Mouse (Mus musculus): ENCODE results near the gene Ankrd35. TPM values are rescaled to one million over a fixed set of nuclear protein-coding genes. Genes with fewer than 3 reads are reported as not detected.
"Not testable (repeated sequence)": the region's sequence is repeated elsewhere in the genome, so short reads cannot be mapped to it uniquely, and the experiment has no call there.

Ankrd35 gene
- 1 to 10 TPM; 2.0 to 2.6 TPM for total RNA-seq (2021)
- long read RNA-seq, experiment 1, partial matches to known transcripts, result 0 of 2 reads
- long read RNA-seq, experiment 1, other reads (novel, unspliced or antisense), result 2 of 2 reads
- long read RNA-seq, experiment 2, partial matches to known transcripts, result 1 of 3 reads
- long read RNA-seq, experiment 2, other reads (novel, unspliced or antisense), result 2 of 3 reads

DNA sequence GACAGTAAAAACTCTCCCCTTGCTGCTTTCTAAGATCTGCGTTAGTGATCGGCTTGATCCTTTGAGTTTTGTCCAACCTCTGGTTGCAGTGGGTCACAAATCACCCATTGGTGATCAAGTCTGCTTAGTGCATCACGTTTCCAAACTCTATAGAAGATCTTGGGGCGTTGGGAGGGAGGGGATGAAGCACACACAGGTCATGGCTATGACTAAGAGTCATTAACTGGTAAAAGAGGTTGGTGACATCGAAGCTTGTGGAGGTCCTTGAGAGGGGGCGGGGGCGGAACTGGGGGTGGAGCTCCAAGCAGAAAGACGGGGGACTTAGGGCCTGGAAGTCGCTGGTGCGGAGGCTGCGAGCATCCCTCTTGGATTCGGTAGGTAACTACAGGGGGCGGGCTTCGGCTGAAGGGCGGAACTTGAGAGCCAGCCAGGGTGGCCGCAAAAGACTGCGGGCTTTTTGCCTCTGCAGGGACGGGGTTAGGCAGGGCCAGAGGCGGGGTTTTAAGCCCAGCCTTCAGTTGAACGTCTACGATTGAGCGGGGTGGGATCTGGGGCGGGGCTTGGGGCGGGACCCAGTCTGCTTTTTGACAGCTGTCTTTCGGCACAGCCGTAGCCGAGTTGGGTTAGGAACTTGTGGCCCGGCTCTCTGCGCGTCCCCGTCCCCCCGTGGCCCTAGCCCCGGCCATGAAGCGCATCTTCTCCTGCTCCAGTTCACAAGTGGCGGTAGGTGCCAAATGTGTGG is at the start of gene Ankrd35:
Gene Ankrd35 (plus strand): TSS at position 405 of the 742 bp plus-strand sequence.
- peak; percentile 58 to 79 for DNase-seq (ENCODE audit: low spot score in 2 of 2)

DNA sequence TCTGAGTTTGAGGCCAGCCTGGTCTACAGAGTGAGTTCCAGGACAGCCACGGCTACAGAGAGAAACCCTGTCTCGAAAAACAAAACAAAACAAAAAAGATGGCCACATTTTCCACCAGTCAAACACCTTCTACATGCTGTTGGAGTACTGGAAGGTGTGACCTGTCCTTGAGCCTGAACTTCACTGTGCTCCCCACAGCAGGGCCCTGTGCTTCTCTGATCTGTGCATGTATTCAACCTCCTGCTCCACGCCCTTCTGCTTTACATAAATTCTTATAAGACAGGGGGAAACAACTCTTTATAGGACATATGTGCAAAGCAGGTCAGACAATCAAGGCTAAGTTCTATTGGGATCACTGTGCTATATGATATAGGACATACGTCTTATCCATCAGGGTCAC is 46.7 kb upstream of the Ankrd35 start:
- no peak for DNase-seq (ENCODE audit: low spot score in 2 of 2)

DNA sequence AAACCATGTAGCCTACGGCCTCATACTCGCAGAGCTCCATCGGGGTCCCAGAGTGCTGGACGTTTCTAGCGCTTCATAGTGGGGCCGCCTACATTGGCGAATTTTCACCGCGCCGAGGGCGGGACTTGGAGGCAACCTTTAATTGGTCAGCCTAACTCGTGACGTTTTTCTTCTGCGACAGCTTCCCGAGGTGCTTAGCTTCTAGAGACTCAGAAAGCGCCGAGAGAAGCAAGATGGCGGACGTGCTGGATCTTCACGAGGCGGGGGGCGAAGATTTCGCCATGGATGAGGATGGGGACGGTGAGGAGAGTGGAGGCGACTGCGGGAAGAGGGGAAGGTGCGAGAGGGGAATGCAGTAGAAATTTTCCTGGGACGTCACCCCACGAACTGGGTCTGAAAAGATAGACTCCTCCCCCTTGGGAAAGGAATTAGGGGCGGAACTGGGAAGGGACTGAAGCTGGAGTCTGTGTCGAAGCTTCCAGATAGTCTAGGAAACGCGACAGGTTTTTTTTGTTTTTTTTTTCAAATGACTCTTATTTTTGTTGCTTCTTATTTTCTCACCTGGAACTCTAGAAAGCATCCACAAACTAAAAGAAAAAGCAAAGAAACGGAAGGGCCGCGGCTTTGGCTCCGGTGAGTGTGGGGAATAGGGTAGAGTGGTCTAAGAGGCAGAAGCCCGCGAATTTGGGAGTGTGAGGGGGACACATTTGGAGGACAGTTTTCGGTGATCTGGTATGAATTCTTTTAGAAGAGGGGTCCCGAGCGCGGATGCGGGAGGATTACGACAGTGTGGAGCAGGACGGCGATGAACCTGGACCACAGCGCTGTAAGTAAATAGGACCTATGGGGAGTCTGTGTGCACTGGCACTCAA is 40.0 kb upstream of the Ankrd35 start, which contains the start of gene Rbm8a:
Gene Rbm8a (plus strand): TSS at position 205 of the 872 bp plus-strand sequence.
- DNase-seq (ENCODE audit: low spot score in 2 of 2), result peak; percentile 88 to 96

DNA sequence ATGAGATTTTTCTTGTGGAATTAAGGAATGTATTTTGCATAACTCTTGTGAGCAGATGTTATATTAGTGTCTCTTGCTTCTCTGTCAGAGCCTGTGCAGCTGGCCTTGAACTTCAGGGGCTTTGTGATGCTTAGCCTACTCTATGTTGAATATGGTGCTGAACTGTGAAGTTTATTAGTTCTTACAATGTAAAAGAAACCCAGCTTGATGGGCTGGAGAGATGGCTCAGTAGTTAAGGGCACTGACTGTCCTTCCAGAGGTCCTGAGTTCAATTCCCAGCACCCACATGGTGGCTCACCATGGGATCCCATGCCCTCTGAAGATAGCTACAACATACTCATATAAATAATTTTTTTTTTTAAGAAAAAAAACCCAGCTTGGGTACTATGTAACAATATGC is 37.9 kb upstream of the Ankrd35 start:
- DNase-seq (ENCODE audit: low spot score in 2 of 2), result no peak

DNA sequence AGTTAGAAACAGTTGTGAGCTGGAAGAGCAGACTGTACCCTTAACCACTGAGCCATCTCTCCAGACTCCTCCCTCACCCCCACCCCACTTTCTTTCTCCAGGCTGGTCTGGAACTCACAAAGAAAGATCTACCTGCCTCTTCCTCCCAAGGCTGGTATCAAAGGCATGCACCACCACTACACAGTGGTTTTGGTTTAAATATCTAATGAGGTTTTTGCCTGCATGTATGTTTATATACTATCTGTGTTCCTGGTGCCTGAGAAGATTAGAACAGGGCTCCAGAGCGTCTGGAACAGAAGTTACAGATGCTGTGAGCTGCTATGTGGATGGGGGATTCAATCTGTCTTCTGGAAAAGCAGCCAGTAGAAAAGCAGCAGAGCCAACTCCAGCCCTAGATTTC is 35.9 kb upstream of the Ankrd35 start:
- no peak for DNase-seq (ENCODE audit: low spot score in 2 of 2)

DNA sequence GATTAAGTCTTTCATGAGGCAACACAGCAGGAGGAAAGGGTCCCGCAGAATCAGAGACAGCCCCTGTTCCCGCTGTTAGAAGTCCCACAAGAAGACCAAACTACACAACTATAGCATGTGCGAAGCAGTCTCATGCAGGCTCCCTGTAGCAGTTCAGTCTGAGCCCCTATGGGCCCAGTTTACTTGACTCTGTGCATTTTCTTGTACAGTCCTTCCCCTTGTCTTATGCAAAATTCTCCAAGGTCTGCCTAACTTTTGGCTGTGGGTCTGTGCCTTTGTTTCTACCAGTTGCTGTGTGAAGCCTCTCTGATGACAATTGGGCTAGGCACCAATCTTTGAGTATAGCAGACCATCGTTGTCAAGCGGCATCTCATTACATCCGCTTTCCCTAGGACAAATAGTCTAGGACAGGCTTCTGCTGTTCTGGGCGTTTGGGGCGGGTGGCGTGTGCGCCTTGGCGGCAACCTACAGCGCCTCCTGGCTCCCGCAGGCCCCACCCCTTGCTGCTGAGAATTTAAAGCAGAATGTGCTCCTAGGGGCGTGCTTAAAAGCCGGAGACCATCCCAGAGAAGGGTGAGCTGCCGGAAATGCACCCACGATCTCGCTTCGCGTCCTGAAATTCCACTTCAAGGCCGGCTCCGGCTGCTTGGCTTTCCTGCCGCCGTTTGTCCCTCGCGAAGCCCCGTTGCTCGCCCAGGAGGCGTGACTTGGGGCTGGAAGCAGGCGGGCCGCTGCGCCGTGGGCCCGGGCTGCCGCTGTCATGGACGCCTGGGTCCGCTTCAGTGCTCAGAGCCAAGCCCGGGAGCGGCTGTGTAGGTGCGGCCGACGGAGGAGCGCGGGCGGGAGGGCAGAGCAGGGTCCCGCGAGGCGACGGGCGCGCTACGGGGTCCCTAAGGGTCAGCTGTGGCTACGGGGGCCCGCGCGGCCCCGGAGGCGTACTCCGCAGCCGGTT is 34.7 kb upstream of the Ankrd35 start, which contains the start of the genes Pex11b and Gm42957:
Gene Pex11b (plus strand): TSS at position 449 of the 952 bp plus-strand sequence.
Gene Gm42957 (plus strand): TSS at position 547 of the 952 bp plus-strand sequence.
- DNase-seq (ENCODE audit: low spot score in 2 of 2), result peak; percentile 82 to 90

DNA sequence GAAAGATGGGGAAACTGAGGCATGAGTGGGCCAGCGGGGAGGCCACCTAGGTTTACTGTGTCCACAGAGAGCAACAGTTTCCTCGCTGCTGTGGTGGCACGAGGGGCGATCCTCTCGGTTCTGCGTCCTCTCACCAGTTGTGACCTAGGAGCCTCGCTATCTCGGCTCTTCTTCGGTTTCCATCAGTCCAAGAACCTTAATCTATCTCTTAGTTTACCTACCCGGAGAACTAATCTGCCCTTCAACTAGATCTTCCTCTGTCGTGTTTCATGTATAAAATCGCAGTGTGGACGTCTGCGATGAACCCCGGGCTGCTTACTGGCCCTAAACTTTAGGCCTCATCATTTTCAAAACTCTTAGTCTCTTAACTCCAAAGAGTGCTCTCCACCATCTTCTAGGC is 34.0 kb upstream of the Ankrd35 start:
- no peak for DNase-seq (ENCODE audit: low spot score in 2 of 2)

DNA sequence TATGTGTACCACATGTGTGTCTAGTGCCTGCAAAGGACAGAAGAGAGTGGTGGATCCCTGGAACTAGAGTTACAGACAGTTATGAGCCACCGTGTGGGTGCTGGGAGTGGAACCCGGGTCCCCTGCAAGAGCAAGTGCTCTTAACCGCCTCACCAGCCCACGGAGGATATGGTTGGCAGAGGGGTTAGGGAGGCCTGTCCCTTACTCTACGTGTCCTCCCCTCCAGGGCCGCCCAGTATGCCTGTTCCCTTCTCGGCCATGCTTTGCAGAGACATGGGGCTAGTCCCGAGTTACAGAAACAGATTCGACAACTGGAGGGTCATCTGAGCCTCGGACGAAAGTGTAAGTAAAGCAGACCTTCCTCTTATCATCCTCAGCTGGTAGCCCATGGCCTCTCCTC is 33.5 kb upstream of the Ankrd35 start:
- no peak for DNase-seq (ENCODE audit: low spot score in 2 of 2)

DNA sequence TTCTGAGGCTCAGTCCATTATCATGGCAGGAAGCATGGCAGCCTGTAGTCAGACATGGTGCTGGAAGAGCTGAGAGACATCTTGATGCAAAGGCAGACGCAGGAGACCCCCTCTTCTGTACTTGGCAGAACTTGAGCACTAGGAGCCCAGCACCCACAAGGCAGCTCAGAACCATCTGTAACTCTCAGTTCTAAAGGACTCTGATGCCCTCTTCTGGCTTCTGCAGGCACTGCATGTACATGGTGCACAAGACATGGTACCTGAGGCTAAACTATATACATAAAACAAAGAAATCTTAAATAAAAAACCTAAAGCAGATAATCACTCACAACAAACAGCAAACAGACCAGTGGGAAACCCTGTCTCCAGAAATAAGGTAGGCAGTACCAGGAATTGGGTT is 30.7 kb upstream of the Ankrd35 start:
- DNase-seq (ENCODE audit: low spot score in 2 of 2), result peak in 1 of 2 experiments; percentile 48

DNA sequence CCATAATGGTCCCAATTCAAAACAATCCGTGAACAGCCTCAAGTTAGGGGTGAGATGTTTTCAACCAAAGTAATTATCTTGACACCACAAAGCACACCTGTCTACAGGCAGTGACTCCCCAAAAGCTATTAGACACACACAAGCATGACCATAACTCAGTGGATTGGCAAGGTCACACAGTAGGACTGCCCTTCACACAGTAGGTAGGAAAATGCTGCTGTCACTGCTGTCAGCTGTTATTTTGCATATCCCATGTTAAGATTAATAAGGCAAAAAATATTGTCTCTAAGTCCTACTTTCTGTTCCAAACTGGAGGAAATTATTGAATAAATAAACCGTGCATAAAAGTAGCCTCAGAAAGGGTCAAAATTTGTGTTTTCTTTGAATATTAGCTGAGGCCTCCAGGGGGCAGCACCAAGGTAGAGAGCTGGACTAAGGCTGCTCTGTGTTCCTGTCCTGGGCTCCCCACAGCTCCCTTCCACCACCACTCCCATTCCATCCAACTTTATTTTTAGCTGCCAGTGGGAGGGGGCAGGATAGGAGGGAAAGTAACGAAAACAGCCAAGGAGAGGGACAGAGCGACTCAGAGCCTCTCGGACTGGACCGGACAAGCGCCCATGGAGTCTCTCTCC is 24.8 kb upstream of the Ankrd35 start, which contains the start of gene Itga10:
Gene Itga10 (plus strand): TSS at position 567 of the 632 bp plus-strand sequence.
- peak in 1 of 2 experiments; percentile 59 for DNase-seq (ENCODE audit: low spot score in 2 of 2)

DNA sequence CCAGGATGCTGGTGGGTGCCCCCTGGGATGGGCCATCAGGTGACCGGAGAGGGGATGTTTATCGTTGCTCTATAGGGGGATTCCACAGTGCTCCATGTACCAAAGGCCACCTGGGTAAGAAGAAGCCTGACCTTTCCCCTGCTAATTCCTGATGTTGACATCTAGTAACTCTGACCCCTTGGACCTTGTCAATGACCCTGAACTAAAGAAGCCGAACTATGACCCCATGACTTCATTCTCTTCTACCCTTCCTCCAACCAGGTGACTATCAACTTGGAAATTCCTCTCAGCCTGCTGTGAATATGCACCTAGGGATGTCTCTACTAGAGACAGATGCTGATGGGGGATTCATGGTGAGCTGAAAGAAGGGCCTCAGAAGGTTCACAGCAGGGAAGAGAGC is 22.6 kb upstream of the Ankrd35 start:
- no peak for DNase-seq (ENCODE audit: low spot score in 2 of 2)

DNA sequence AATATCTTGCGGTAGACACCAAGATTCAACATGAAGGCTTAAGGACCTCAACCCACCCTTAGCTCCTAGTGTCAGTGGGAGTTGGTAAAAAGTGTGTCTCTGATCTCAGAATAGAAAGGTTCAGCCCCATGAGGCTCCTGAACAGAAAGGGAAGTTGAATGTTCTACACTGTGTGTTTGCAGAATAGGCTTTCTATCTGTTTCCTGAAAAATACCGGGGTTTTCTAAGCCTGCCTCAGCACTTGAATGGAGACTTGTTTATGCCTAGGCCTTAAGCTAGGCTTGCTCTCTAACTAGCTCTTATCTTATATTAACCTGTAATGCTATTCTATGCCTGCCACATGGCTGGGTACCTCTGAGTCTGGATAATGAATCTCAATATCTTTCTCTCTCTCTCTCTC is 9.0 kb upstream of the Ankrd35 start:
- DNase-seq (ENCODE audit: low spot score in 2 of 2), result no peak

DNA sequence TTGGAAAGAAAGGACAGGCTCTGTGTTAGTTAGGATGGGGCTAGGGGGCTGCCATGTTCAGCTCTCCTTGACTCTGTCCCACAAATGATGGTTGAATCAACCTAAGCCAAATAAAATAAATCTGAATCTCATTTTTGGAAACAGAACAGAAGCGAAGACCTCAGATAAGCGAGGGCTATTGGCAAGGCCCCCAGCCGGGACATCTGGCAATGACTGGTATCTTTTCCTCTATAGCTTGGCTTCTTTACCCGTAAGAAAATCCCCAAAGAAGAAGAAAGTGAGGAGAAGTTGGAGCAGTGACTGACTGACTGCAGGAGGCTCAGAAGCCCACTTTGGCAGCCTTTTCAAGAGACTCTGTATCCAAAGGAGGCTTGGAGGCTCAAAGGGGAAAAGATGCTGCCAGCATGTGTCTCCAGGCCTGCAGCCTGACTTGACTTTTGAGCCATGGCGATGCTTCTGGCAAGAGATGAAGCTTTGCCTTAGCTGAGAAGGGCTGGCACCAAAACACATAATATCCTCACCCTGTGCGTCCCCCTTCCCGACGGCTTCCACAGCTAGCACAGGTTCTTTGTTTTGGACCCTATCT is 7.1 kb upstream of the Ankrd35 start:
- no peak for DNase-seq (ENCODE audit: low spot score in 2 of 2)

DNA sequence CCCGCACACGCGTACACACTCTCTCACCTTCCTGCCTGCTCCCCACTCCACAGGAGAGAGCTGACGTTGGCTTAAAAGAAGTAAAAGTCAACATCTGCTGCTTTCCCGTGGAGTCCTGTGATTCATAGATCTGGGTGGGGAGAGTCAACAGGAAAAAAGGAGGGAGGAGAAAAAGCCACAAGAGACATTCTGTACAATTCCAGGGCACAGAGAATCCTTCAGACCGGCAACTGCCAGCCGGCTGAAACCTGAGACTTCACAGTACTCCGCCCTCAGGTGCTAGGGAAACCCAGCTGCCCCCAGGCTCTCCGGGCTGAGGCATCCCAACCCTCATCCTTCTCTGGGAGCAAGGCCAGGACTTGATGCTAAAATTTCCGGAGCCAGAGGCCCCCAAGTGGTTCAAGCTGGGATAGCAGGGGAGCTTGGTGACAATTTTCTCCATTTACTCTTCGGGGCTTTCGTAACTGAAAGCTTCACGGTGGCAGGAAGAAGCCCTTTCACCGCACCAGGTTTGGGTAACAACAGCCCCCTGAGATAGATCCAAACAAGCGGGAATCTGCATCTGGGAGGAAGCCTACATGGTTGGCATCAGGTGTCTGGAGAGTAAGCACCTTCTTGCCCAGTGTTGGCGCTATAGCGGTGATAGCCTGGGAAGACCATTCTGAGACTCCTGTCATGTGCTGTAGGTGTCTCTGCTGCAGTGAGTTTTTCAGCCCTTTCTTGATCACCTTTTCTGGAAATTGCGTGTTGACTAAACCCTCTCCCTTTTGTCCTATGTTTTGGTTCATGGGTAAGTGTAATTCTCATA is 6.3 kb upstream of the Ankrd35 start:
- DNase-seq (ENCODE audit: low spot score in 2 of 2), result peak; percentile 61 to 85

DNA sequence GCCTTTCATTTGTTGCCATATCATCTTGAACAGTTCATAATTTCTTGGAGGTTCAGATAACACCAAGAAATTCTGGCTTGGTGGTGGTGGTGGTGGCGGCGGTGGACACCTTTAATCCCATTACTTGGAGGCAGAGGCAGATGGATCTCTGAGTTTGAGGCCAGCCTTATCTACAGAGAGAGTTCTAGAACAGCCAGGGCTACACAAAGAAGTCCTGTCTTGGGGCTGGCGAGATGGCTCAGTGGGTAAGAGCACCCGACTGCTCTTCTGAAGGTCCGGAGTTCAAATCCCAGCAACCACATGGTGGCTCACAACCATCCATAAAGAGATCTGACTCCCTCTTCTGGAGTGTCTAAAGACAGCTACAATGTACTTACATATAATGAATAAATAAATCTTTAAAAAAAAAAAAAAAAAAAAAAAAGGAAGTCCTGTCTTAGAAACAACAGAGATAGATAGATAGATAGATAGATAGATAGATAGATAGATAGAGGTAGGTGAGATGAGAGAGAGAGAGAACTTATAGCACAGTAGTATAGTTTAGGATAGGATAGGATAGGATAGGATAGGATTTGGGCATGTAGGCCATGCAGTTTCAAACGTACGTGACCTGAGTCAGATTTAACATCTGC is 4.1 kb upstream of the Ankrd35 start:
- DNase-seq (ENCODE audit: low spot score in 2 of 2), result not testable (repeated sequence)

DNA sequence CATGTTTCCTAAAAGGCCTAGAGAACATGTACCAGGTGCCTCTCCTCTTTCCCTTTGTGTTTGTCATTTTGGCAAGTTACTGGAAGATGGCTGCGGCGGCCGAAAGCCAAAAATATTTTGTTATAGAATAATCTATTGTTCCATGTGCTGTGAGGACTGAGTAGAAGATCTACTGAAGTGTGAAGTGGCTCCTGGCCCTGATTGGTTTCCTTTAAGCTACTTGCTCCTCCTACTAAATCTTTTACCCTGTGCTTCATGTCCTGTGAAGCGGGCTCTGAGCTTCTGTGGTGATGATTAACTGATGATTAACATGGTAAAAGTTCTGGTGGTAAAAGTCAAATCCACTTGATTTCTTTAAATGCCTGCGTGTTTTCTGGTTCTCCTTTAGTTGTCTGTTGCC is 3.0 kb upstream of the Ankrd35 start:
- no peak for DNase-seq (ENCODE audit: low spot score in 2 of 2)

DNA sequence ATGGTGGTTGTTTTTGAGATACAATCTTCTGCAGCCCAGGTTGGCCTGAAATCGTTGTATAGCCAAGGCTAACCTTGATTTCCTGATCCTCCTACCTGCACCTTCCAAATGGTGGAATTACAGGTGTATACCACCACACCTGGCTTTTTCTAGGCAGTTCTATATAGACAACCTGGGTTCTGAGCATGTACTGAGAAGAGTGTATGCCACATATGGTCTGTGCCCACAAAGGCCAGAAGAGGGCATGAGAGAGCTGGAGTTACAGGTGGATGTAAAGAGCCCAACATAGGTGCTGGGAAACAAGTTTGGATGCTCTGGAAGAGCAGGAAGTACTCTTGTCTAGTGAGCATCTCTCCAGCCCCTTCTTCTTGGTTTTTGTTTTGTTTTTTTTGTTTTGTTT is 2.6 kb upstream of the Ankrd35 start:
- no peak for DNase-seq (ENCODE audit: low spot score in 2 of 2)

DNA sequence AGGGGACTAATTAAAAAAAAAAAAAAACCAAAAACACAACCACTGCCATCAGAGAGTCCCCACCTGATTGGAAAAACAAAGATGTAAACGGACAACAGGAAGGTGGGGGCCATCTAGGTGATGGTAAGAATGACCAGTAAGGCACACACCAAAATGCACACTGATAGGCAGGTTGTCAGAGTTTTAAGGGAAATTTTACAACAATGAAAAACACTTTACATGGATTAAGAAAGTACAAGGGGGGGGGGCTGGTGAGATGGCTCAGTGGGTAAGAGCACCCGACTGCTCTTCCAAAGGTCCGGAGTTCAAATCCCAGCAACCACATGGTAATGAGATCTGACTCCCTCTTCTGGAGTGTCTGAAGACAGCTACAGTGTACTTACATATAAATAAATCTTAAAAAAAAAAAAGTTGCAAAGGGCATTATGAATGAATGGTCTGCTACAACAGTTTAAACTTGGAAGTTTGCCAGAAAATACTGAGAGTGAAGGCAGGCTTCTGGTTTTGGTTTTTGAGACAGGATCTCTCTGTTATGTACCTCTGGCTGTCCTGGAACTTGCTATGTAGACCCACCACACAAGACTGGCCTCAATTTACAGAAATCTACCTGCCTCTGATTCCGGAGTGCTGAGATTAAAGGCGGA is 1.4 kb upstream of the Ankrd35 start:
- DNase-seq (ENCODE audit: low spot score in 2 of 2), result no peak

All from gastrocnemius, postnatal 4 days (tissue).